In the genomic region with DNA sequence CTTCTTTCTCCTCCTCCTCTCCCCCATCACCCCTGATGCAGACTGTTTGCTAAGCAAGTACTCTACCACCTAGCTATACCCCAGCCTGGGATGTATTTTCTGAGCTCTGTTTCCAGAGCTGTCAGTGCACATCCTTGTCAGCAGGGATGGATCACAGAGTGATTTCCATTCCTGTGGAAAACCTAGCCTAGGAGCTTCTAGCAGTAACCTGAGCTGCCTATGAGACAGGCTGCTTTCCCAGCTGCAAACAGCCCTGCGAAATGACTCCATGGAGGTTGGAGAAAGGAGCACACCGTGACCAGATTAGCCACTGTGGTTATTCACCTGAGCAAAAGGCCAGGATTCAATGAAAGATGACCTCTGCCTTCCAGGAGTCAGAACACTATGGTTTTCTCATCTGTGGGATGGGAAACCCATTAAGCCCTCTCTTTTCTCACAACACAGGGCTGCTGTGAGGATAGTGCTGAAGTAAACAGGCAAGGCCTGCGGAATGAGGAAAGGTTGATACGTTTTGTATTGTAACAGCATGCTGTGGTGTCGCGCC, we compare ENCODE assay signal across 12 mouse cellular contexts. TPM values are rescaled to one million over a fixed set of nuclear protein-coding genes. Genes with fewer than 3 reads are reported as not detected.
DNase-seq lines count a peak whose midpoint lies in the region; ATAC-seq and TF ChIP-seq lines count a peak whose summit lies in the region.
"Had no signal": no experiment of that assay in that cellular context is flagged by ENCODE, and none has a peak within 500 bp of the region (broad histone marks: within the 10 kb centered on the region; RNA-seq: fewer than 3 reads in every experiment).

No protein-coding gene starts in this region.

- peaks cover 17% of the 10 kb centered on the region for H3K4me1 ChIP-seq in heart, embryonic 15.5 days (replicated peaks)
- peaks cover 4% of the 10 kb centered on the region for H3K4me1 ChIP-seq in heart, adult 2 months (ENCODE audit: control insufficient read depth, insufficient read depth, low read length)
- peaks cover 72% of the 10 kb centered on the region for H3K4me1 ChIP-seq in megakaryocyte, embryonic 14.5 days
- H3K4me1 ChIP-seq: limb, embryonic 15.5 days had no signal

- H3K27ac ChIP-seq in heart, embryonic 15.5 days: peak overlapping the region; percentile 64
- H3K27ac ChIP-seq in heart, adult 2 months: no peak overlapping the region; the same call in 1 of the 2 replicates
- no peak overlapping the region for H3K27ac ChIP-seq in left cerebral cortex, adult 2 months
- H3K27ac ChIP-seq: limb, embryonic 15.5 days; lung, embryonic 15.5 days had no signal

- TF ChIP-seq CTCF in heart, adult 2 months (IDR thresholded peaks at IDR 0.05): no peak
- no peak for TF ChIP-seq CTCF in left cerebral cortex, adult 2 months (IDR thresholded peaks at IDR 0.05)

- no peaks in the 10 kb centered on the region for H3K79me2 ChIP-seq in heart, adult 2 months (replicated peaks; ENCODE audit: control insufficient read depth, insufficient read depth, low read length)

- 69% methylated on average over 6 of the region's 6 CpGs for WGBS in heart, embryonic 15.5 days
- WGBS in heart, adult 2 months: 57% methylated on average over 6 of the region's 6 CpGs

- TF ChIP-seq POLR2A in heart, adult 2 months (IDR thresholded peaks at IDR 0.05; ENCODE audit: insufficient read depth, low read depth, low read length): no peak

- no peak for ATAC-seq in heart, embryonic 15.5 days (replicated peaks; ENCODE audit: insufficient number of reproducible peaks, insufficient read depth, low FRiP score, low read depth)
- ATAC-seq in megakaryocyte, adult 5-6 weeks (ENCODE audit: poor library complexity, severe bottlenecking): no peak
- ATAC-seq: activated CD4-positive, CD25-positive, alpha-beta regulatory T cell, adult 4 months had no signal

- intact Hi-C loops in heart, adult 2 months (cut with DNase I): no loop called here
- intact Hi-C loops in left cerebral cortex, adult 2 months (cut with DNase I): no loop called here

- H3K9me3 ChIP-seq in heart, embryonic 15.5 days (replicated peaks): no peaks in the 10 kb centered on the region
- H3K9me3 ChIP-seq in megakaryocyte, embryonic 14.5 days: peaks cover 9% of the 10 kb centered on the region
- H3K9me3 ChIP-seq: limb, embryonic 15.5 days; lung, embryonic 15.5 days had no signal

- no peaks in the 10 kb centered on the region for H3K36me3 ChIP-seq in heart, embryonic 15.5 days
- H3K36me3 ChIP-seq in heart, adult 2 months (ENCODE audit: control insufficient read depth, insufficient read depth, low read length): no peaks in the 10 kb centered on the region
- H3K36me3 ChIP-seq in megakaryocyte, embryonic 14.5 days (replicated peaks; ENCODE audit: low read length): peaks cover 14% of the 10 kb centered on the region
- H3K36me3 ChIP-seq: limb, embryonic 15.5 days; lung, embryonic 15.5 days had no signal

- no peaks in the 10 kb centered on the region for H3K27me3 ChIP-seq in heart, embryonic 15.5 days
- H3K27me3 ChIP-seq in heart, adult 2 months (ENCODE audit: control insufficient read depth, insufficient read depth, low read length): no peaks in the 10 kb centered on the region
- no peaks in the 10 kb centered on the region for H3K27me3 ChIP-seq in megakaryocyte, embryonic 14.5 days (replicated peaks)
- H3K27me3 ChIP-seq: limb, embryonic 15.5 days; lung, embryonic 15.5 days had no signal

- H3K4me3 ChIP-seq in heart, embryonic 15.5 days: no peak overlapping the region
- H3K4me3 ChIP-seq in heart, adult 2 months: no peak overlapping the region
- peak overlapping the region; percentile 74 for H3K4me3 ChIP-seq in megakaryocyte, embryonic 14.5 days (replicated peaks)
- H3K4me3 ChIP-seq in left cerebral cortex, adult 2 months: no peak overlapping the region
- H3K4me3 ChIP-seq: limb, embryonic 15.5 days; lung, embryonic 15.5 days had no signal

- no peak overlapping the region for H3K4me2 ChIP-seq in heart, embryonic 15.5 days
- H3K4me2 ChIP-seq: limb, embryonic 15.5 days; lung, embryonic 15.5 days had no signal

- no peak overlapping the region for H3K9ac ChIP-seq in heart, embryonic 15.5 days
- no peak overlapping the region for H3K9ac ChIP-seq in heart, adult 2 months (ENCODE audit: low read depth, low read length)
- H3K9ac ChIP-seq: limb, embryonic 15.5 days; lung, embryonic 15.5 days had no signal

- DNase-seq in embryo, embryonic 10 days (ENCODE audit: low spot score): peak; percentile 43
- DNase-seq in embryo, embryonic 9.5 days (ENCODE audit: extremely low spot score): no peak
- no peak for DNase-seq in heart, adult 2 months
- DNase-seq in embryo, embryonic 11 days: peak; percentile 22
- no peak for DNase-seq in left cerebral cortex, adult 2 months (ENCODE audit: extremely low spot score in 1 of 2, low spot score in 2 of 2)
- DNase-seq: right cerebral cortex, postnatal 4 days had no signal

- no peak for TF ChIP-seq EP300 in heart, adult 2 months (IDR thresholded peaks at IDR 0.05; ENCODE audit: insufficient read depth, low read depth, low read length)

RNA-seq across cellular contexts. Expression of a gene that starts 54.6 kb away (rescaled TPM):
- polyA plus RNA-seq in heart, embryonic 15.5 days (2015; fragmentation: Nextera tagmentation; extraction: Ambion mirVana): 15.0 and 16.7 TPM in 2 replicates
- total RNA-seq in heart, adult 2 months (2021): 10 to 100 TPM; 31.4 to 35.4 TPM
- polyA plus RNA-seq in heart, adult 2 months (2012; rRNA removed): 11.0 and 18.7 TPM in 2 replicates
- 1.4 and 3.2 TPM in 2 replicates for polyA plus RNA-seq in megakaryocyte, embryonic 14.5 days (2012; ENCODE audit: insufficient read depth, low replicate concordance)
- total RNA-seq in megakaryocyte, adult 5-6 weeks (2015): 38.5 and 42.3 TPM in 2 replicates
- 71.7 and 82.0 TPM in 2 replicates for total RNA-seq in megakaryocyte, adult 5-6 weeks (2017)
- 100 to 1,000 TPM; 128 to 132 TPM for total RNA-seq in left cerebral cortex, adult 2 months (2021)

Comparison
In these comparisons a context has a peak if more than half of its experiments do, and no peak if none do; other contexts are left out.
1. DNase-seq: peak in embryo, embryonic 10 days (single experiment) and embryo, embryonic 11 days (single experiment); none in embryo, embryonic 9.5 days (single experiment), heart, adult 2 months (0 of 2) and left cerebral cortex, adult 2 months (0 of 2).